Mouse (Mus musculus) c-Kit-positive CD71-negative TER-119-negative erythroid progenitor cells, embryonic 14.5 days (primary cell): Measurements from ENCODE around the gene Mia.

ENCODE experiments used
- DNase-seq: peaks from one replicate; pipeline ENCODE4 v3.0.0-alpha.2; 2013; ENCODE audit warnings: low read depth

Gene Mia

DNA sequence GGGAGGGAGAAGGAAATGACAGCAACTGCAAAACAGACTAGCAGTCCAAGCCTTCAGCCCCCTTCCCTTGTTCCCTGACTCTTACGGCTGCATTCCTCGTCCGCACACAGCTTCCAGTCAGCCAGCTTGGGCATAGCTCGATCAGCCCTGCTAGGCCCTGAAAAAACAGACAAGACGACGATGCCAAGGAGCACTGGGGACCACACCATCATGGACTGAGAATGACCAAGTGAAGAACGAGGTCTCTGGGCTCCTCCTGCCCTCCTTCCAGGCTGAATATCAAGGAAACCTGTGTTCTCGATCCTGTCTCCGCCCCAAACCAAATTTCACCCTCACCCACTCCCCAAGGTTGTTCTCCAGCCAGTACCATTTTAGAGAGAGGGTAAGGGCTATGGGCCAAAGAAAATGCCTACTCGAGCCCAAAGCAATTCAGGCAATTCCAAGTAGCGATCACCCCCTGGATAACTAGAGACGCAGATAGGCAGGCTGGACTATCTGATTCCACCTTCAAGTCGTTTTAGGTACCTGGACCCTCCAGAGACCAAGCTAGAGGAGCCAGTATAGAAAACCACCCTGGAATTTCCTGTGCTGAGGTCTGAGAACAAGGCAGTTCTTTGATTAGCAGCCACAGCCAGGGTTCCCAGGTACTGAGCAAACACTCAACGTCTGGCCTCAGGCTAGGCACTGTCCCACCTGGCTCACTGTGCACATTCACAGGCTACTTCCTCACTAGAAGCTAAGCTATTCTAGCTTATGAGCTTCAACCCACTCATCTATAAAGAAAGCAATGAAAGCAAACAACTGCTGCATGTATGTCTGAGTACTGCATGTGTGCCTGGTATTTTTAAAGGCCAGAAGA lies at the start of gene Mia, which contains the start of gene Gm21983:
TSS of gene Mia (minus strand) at position 321 of the 859 bp plus-strand sequence.
TSS of gene Gm21983 (minus strand) at position 250 of the 859 bp plus-strand sequence.
- DNase-seq, result no peak

- DNase-seq, result no peak
These were observed 47.9 kb upstream of the Mia start for GRCm38 (mm10) chr7:27228865-27229264.

GRCm38 (mm10) chr7:27228281-27228821 lies 47.4 kb upstream of the Mia start, which contains the start of gene Itpkc:
TSS of gene Itpkc (minus strand) at chr7:27228661.
- DNase-seq, result peak; percentile 96

DNA sequence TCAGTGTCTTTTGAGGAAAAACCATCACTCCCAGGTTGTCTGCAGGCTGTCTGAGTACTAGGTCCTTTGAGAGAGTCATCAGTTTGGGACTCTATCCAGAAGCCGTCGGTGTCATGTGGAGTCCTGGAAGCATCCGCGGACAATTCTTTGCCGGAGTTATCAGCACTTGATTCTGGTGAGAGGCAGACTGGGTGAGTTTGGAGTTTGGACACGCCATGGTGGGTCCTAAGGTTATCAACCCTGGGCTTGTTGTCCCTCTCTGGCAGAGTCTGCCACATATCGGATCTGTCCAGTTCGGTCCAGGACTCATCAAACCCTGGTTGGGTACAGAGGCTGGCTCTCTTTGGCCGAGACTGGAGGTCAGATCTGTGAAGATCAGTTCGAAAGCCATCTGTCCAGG lies 46.7 kb upstream of the Mia start:
- DNase-seq, result no peak

DNA sequence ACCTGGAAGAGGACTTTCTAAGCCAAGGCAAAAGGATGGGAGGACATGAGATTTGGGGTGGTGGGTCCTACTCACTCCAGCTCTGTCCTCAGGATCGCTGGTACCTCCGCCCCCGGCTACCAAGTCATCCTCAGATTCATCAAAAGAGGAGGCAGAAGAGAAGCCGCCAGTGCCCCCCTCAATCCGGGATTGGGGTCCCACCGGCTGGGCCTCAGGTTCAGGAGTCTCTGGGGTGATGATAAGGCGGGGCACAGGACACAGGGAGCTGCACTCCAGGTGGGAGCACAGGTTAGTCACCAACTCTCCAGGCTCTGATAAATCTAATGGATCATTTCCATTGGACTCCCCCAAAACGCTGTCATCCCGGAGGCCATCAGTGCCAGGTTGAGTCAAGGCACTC lies 46.3 kb upstream of the Mia start:
- DNase-seq, result no peak

DNA sequence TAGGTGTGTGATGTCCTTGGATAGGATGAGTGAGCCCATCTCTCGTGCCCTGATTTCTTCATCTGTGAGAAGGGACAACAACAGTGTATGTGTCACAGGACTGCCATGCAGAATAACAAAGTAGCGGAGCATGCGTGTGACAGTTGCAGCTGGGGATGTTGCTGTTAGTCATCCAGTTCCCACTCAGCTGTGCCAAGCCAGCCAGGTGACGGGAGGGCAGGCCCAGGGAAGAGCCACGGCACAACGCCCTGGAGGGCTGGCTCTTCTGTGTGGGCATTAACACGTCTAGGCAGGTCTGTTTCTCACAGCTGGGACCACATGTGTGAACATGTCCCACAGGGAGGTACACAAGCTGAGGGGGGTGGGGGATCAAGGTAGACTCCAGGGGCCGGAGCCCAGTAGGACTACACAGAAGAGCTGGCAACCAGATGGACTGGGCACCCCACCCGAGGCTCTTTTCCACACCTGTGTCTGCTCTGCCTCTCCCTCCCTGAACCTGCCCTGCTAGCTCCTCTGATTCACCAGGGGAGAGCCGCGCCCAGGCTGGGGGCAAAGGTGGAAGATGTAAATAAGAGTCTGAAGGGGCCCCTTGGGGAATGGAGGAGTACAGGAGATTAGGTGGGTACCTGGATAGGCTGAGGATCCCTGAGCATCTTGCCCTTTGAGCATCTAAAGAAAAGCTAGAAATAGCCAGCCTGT lies 44.1 kb upstream of the Mia start:
- DNase-seq, result no peak

GRCm38 (mm10) chr7:27222538-27222937 lies 41.6 kb upstream of the Mia start:
- DNase-seq, result no peak

DNA sequence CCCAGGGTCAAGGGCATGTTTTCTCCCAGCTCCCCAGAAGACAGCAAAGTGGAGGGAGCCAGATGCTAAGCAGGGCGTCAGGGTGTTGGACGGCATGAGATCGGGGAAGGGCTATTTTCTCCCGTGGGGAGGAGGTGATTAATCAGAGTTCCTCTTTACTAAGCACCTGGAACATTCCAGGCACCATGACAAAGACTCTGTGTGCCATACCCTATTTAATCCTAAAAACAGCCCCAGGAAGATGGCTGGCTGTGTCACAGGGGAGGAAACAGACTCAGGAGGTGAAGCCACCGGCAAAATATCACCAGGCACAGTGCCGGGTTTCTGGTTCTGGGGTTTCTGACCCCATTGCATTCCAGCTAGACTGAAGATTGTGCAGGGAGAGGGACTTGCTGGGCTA lies 41.0 kb upstream of the Mia start:
- DNase-seq, result no peak

DNA sequence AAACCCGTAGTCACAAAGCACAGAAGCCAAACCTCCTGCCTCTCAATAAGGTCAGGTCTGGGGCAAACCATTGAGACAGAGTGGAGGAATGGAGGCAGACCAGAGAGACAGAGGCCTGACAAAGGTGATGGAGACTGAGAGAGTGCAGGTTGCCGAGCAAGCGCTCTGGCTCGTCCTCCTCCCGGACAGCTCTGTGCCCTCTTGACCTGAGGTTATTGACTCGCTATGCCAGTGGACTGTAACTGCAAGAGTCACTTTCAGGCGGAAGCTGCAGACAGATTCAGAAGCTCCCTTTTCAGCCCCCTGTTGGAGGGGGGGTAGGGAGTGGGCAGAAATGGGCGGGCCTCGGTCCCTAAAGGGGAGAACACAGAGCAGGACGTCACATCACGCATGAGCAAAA lies 39.0 kb upstream of the Mia start:
- DNase-seq, result no peak

- no peak for DNase-seq
These were observed 37.6 kb upstream of the Mia start for GRCm38 (mm10) chr7:27218586-27218985.

- no peak for DNase-seq
These were observed 31.7 kb upstream of the Mia start for GRCm38 (mm10) chr7:27212626-27213025.

- DNase-seq, result no peak
These were observed 22.9 kb upstream of the Mia start for GRCm38 (mm10) chr7:27203730-27204449.

GRCm38 (mm10) chr7:27198779-27199178 lies 17.8 kb upstream of the Mia start:
- DNase-seq, result no peak

DNA sequence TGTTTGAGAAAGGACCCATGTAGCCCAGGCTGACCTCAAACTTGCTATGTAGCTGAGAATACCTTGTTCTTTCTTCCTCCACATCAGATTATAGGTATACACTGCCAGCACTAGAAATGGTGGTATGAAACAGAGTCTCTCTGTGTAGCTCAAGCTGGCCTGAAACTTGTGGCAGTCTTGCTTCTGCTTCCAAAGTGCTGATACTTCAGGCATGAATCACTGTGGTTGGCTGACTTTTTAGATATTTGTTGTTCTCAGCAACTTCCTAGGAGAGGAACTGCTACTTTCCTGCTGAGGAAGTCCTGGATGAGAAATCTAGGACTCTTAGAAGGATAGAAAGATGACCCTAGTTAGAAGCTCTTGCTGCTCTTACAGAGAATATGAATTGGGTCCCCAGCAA lies 17.4 kb upstream of the Mia start:
- no peak for DNase-seq

GRCm38 (mm10) chr7:27197634-27198033 lies 16.7 kb upstream of the Mia start:
- no peak for DNase-seq

DNA sequence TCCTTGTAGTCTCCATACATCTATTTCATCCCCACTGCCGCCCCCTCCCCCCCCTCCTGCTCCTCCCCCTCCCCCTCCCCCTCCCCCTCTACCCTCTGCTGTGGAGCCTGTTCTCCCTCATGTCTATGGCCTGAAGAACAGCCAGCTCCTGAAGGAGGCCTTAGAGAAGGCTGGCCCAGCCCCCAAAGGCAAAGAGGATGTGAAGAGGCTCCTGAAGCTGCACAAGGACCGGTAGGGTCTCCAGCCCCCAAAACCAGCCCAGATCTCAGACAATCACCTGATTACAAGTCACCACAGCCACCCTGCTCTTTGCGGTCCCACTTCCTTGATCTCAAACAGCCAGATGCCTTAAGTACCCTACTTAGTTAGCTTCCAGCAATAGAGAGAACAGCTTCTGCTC lies 16.2 kb upstream of the Mia start:
- no peak for DNase-seq

DNA sequence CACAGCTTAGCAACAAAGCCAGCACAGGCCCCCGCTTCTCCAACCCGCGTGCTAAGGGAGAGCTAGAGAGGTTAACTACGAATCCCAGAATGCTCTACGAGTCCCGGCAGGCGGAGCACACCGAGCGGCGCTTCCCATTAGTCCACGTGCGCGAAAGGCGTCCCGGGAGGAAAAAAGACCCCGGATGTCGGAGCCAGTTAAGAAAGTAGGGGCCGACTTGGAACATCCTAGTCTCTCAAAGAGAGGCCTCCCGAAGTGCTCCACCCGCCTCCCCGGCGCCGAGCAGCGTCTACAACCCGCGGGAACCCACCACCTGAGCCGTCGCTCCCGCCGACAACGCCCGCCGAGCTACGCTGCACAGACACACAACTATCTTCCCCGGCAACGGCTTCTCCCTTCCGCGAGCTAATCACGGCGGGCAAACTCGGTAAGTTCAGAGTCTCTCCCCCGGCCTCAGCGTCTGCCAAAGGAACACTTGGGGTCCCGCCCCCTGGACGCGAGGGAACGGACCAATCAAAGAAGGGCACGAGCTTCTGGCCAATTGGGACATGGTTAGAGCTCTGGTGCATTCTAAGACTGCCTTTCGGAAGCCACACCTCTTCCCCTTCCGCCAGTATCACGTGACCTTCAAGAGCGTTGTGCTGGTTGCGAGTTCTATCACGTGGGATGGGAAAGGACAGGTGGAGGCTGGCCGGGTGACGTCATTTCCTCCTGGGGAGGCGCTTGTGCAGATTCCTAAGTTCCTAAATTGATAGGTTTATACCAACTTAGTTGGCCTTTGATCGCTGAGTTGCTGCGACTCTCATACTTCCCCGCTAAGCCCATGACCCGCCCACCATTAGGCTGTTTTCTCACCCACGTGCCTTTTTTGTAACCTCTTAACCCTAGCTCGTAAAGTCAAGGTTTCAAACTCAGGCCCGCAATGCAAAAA lies 15.0 kb upstream of the Mia start, which contains the start of the genes BC024978 and Snrpa:
TSS of gene BC024978 (plus strand) at position 101 of the 931 bp plus-strand sequence.
TSS of gene Snrpa (minus strand) at position 591 of the 931 bp plus-strand sequence.
- peak; percentile 97 for DNase-seq

- no peak for DNase-seq
These were observed 12.8 kb upstream of the Mia start for GRCm38 (mm10) chr7:27193731-27194130.

- no peak for DNase-seq
These were observed 11.5 kb upstream of the Mia start for GRCm38 (mm10) chr7:27192434-27192833.

DNA sequence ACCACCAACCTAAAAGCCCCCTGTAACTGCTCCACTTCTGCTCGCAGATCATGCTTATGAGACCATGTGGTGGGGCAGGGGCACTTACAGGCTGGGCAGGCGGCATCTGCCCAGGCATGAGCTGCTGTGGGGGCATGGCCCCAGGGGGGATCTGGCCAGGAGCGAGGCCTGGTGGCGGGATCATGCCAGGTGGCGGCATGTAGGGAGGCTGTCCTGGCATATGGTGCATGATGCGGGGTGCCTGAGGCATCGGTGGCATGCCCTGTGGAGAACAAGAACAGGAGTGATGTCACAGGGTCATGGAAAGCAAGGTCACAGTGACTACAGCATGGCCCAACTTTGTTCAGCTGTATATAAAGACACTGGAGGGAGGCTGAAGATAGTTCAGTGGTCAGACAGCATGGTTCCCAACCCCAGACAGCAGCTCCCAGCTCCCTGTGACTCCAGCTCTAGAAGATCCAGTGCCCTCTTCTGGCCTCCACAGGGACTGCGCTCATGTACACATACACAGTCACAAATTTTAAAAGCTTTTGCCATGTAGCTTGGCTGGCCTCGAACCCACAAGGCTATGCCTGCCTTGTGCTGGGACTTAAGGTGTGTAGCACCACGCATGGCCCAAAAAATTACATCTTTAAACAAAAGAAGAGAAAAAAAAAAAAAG lies 8.4 kb upstream of the Mia start:
- no peak for DNase-seq
